Mouse (Mus musculus) lung, postnatal 25 days (tissue): ENCODE measurements around the gene Cox6a1.
A peak's percentile ranks its signal among the peaks of the same experiment; 100 is the strongest.
"Not testable (repeated sequence)": the region's sequence is repeated elsewhere in the genome, so short reads cannot be mapped to it uniquely, and the experiment has no call there.

Source experiments
- DNase-seq: peaks from one replicate; pipeline ENCODE4 v3.0.0; 2022; ENCODE audit warnings: low spot score

The Cox6a1 gene

GRCm38 (mm10) chr5:115348546-115349224 lies at the start of gene Cox6a1:
TSS of gene Cox6a1 (minus strand) at chr5:115348981.
- DNase-seq = peak; percentile 98

GRCm38 (mm10) chr5:115397839-115398780 lies 49.3 kb upstream of the Cox6a1 start:
- DNase-seq = no peak

GRCm38 (mm10) chr5:115396654-115397053 lies 47.9 kb upstream of the Cox6a1 start:
- DNase-seq = no peak

GRCm38 (mm10) chr5:115394836-115395235 lies 46.1 kb upstream of the Cox6a1 start:
- DNase-seq = no peak

- no peak for DNase-seq
These were observed 45.4 kb upstream of the Cox6a1 start for GRCm38 (mm10) chr5:115394223-115394622.

GRCm38 (mm10) chr5:115392969-115393368 lies 44.2 kb upstream of the Cox6a1 start:
- DNase-seq = no peak

- DNase-seq = no peak
These were observed 43.2 kb upstream of the Cox6a1 start for GRCm38 (mm10) chr5:115391935-115392334.

GRCm38 (mm10) chr5:115378882-115379281 lies 30.1 kb upstream of the Cox6a1 start:
- not testable (repeated sequence) for DNase-seq

GRCm38 (mm10) chr5:115375436-115375835 lies 26.7 kb upstream of the Cox6a1 start:
- DNase-seq = no peak

GRCm38 (mm10) chr5:115374204-115374820 lies 25.5 kb upstream of the Cox6a1 start:
- DNase-seq = no peak

- DNase-seq = no peak
These were observed 24.8 kb upstream of the Cox6a1 start for GRCm38 (mm10) chr5:115373441-115374203.

- DNase-seq = no peak
These were observed 23.0 kb upstream of the Cox6a1 start for GRCm38 (mm10) chr5:115371736-115372135.

GRCm38 (mm10) chr5:115364782-115365181 lies 16.0 kb upstream of the Cox6a1 start:
- no peak for DNase-seq

- no peak for DNase-seq
These were observed 14.3 kb upstream of the Cox6a1 start for GRCm38 (mm10) chr5:115362819-115363714.

GRCm38 (mm10) chr5:115362216-115362615 lies 13.4 kb upstream of the Cox6a1 start:
- no peak for DNase-seq

GRCm38 (mm10) chr5:115359851-115360372 lies 11.1 kb upstream of the Cox6a1 start:
- DNase-seq = no peak

GRCm38 (mm10) chr5:115359438-115359837 lies 10.7 kb upstream of the Cox6a1 start:
- DNase-seq = no peak

GRCm38 (mm10) chr5:115358872-115359271 lies 10.1 kb upstream of the Cox6a1 start:
- peak; percentile 77 for DNase-seq

GRCm38 (mm10) chr5:115355070-115355469 lies 6.3 kb upstream of the Cox6a1 start:
- DNase-seq = no peak

GRCm38 (mm10) chr5:115351348-115351747 lies 2.6 kb upstream of the Cox6a1 start:
- DNase-seq = no peak

- no peak for DNase-seq
These were observed 409 bp upstream of the Cox6a1 start for GRCm38 (mm10) chr5:115349225-115349555.
